Mouse (Mus musculus) cerebellum, postnatal 25 days (tissue): ENCODE data around the gene Efcab3.

ENCODE experiments used
- DNase-seq, 2 experiments: peaks; one replicate each; pipeline ENCODE4 v3.0.0; 2021; ENCODE audit warnings: mixed read lengths in 2 of 2

Efcab3 gene

DNA sequence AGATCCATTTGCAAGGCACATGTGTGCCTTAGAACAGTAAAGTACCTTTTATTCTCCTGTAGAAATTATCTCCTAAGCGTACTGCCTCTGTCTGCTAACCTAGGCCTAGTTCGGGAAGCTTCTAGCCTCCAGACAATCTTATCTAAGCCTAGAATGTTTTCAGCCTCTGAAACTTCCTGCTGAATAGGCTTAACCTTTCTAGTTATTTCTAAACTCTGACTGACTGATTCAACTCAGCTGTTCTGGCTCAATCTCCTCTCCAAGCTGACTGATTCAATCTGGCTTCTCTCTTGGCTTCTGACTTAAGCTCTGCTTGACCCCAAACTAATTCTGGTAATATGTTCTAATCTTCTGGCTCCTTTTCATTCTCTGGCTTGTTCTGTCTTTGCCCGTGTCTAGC is 86.0 kb downstream of the Efcab3 start:
- no peak for DNase-seq

DNA sequence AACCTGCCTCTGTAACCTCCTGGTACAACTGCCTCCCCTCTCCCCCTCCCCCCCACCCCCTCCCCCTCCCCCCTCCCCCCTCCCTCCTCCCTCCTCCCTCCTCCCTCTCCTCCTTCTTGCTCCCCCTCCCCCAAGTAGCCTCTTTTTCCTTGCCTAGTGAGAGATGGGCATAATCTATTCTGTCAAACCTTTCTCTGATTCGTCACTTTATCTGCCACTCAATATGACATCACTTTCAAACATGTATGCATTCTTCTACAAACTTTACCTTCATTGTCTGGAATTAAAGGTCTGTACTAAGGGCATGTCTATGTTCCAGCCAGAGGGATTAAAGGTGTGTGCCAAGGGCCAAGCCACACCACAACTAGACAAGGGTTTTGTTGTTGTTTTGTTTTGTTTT is 86.4 kb downstream of the Efcab3 start:
- no peak for DNase-seq

- DNase-seq, result no peak
Measured at GRCm38 (mm10) chr11:105150691-105151090, 87.3 kb downstream of the Efcab3 start.

DNA sequence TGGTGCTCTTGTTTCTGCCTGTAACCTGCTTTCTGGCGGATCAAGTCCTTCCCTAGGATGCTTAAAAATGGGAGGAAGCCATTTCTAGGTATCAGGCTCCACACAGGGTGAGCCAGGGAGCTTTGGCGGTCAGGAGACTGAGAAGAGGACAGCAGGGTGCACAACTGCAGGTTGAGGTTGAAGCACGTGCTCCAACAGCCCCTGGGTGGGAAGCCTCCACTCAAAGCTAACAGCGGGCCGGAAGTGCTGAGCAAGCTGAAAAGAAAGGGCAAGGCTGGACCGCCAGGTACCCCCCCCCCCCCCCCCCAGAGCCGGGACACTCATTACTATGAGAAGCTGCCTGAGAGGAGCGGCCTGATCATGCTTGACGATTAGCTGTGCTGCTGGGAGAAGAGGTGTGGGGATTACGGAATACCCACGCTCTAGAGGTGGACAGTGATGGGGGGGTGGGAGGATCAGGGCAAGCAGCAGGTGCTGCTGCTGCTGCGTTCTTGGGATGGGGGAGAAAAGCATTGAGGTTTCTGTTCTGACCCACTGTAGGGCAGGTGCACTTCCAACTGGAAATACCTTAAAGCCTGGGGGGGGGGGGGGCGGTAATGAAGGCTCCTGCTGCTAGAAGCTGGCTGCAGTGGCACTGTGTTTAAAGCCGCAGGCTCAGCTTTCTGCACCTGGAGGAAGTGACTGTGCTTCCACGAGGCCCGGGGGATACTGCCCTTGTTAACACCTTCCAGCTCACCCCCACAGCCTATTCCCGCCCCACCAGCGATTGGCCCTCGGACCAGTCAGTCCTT is 88.0 kb downstream of the Efcab3 start:
- no peak for DNase-seq

DNA sequence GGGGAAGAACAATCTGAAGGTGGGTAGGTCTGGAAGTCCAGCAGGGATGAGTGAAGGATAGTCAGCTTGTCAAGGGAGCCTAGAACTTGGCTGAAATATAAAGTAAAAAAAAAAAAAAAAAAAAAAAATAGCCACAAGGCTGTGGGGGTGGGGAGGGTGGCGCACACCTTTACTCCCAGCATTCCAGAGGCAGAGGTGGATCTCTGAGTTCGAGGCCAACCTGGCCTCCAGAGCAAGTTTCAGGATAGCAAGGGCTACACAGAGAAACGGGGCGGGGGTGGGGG is 88.6 kb downstream of the Efcab3 start:
- no peak for DNase-seq

- DNase-seq, result no peak
Measured at GRCm38 (mm10) chr11:105152357-105152899, 89.0 kb downstream of the Efcab3 start.

DNA sequence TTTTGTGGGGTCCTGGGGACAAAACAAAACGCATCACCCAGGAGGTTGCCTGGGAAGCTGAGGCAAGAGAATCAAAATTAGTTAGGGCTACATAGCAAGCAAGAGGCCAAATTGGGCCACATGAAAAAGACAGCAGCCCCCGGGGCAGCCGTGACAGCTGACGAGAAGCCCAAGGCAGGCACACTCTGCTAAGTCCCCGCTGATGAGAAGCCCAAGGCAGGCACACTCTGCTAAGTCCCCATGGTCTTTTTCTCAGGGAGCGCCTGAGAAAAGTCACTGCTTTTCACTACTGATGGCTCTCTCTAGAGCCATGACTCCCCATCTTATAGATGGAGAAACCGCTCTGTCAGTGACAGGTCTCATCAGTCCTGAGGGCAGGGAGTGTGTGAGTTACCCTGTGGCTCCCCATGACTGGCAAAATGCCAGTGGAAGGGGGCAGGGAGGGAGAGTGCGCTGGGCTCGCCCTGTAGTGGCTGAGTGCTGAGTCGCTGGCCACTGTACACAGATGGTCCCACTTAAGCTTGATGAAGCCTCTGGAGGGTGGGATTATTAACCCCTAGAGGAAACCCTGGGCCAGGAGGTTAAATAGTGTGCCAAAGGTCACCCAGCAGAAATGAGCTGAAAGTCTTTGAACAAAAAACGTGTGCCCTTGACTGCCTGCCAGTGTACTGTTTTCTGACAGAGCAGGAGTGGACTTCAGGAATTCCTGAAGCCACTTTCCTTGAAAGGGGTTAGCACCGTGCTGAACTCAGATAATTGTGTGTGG is 89.9 kb downstream of the Efcab3 start:
- DNase-seq, result no peak

DNA sequence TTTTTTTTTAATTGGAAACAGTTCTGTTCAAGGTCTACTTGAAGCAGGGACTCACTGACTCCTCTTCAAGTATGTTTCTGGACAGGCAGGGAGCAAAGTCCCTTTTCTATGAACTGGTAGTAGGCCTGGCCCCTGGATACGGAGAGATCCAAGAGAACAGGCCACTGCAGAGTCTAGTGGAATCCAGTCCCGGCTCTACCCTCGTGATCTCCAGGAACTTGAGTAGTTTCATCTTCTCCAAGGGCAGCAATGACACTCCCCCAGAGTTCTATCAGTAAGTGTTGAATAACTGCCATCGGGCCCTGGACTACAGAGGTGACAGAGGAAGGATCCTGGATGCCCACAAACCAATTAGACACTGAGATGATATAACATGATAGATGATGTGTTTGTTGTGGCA is 92.5 kb downstream of the Efcab3 start:
- DNase-seq, result no peak

DNA sequence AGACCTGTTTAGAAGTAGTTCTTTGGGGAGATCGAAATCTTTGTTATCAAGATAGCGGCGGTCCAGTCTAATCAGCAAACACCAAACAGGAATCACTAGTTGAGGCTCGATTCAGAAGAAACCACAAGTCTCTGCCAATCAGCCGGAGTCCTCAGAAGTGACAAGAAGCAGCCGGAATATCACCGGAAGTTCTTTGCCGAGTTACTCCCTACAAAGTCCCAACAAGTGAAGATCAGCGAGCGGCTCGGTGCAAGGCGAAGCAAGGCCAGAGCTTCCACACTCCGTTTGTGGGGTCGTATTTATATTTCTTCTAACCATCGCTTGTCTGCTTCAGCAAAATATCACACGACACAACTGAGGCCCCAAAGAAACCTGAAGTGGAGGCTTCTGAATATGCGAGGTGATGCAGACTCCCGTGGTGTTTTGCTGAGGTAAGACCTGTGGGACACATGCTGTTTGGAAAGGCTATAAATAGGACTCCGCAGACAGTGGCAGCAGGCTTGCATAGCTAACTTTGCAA is 93.4 kb downstream of the Efcab3 start:
- no peak for DNase-seq

GRCm38 (mm10) chr11:105158047-105158446 is 94.7 kb downstream of the Efcab3 start:
- no peak for DNase-seq

DNA sequence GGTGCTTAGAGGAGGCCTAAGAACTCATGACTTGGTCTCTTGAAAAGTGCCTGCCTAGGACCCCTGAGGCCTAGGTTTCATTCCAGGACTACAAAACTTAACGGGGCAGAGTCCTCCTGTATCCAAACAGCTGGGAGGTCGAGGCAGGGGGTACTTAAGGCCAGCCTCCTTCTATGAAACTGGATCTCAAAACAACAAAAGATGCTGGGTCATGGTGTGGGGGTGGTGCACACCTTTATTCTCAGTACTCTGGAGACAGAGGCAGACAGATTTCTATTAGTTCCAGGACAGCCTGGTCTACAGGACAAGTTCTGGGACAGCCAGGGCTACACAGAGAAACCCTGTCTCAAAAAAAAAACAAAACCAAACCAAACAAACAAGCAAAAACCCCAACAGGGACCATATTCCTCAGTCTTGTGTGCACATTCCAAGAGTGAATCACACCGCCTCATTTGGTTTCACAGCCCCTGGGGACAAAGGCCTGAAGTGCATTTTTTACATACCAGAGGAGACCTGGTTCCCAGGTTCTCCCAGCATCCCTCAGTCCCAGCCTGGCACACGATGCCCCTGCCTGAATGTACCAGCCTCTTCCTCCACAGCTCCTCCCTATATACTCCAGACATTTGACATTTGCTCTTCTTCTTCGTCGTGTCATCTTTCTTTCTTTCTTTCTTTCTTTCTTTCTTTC is 96.4 kb downstream of the Efcab3 start:
- DNase-seq, result no peak

- no peak for DNase-seq
Measured at GRCm38 (mm10) chr11:105161411-105161810, 98.0 kb downstream of the Efcab3 start.

DNA sequence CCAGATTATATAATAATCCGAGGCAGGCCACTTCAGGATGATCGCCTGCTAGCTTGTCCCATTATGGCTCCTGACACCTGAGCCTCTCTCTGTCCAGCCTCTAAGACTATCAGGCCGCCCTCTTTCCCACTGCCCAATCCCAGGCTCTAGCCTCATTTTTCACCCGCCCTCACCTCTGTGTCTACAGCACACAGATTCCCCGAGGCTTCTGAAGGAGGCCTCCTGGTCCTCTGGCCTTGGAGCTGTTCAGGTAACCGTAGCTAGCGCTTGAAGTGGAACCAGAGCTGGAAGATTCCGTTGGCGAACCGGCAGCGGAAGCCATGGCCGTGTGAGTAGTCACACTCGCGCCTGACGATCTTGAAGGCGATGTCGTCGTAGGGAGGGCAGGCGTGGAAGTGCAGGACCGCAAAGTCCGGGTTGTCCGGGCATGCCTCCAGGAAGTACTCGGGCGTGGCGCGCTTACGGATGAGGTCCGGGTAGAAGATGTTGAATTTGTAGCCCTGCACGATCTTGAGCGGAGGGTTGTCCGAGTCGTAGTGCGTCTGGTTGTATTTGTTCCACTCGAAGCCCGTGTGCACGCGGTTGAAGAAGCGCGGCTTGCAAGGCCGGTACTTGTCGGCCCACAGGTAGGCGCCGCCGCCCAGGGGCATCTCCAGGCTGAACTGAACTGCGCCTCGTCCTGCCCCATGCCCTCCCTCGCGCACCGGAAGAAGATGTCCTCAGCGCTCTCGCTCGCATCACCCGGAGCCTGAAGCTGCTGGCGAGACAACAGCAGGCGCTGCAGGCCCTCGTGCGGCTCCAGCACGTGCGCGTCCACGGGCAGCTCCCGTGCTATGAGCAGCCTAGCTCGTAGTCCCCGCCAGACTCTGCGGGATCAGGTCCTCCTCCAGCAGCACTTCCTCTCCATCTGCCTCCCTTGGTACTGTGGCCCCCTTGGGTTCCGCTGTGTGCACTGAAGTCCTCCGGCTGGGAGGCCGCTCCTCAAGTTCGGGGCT is 101.4 kb downstream of the Efcab3 start:
- DNase-seq, result no peak

DNA sequence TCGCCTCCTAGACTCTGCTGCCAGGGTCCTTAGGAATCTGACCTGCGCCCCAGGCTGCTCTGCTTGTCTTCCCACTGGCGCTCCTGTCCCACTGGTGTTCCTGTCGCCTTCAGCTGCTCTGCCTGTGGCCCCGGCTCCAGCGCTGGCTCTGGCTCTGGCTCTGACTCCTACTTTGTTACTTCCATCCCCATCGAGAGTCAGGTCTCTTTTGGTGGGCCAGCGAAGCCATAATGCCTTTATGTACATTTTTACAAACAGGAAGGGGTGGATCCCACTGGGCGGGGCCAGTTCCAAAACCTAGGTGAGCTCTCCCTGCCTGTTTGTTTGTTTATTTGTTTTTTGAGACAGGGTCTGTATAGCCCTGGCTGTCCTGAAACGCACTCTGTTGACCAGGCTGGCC is 103.4 kb downstream of the Efcab3 start:
- DNase-seq, result no peak
